Mouse (Mus musculus) hematopoietic stem cell, adult 5-6 weeks (primary cell): Measurements from ENCODE around the gene Csnk1e. TPM values are rescaled to one million over a fixed set of nuclear protein-coding genes. Genes with fewer than 3 reads are reported as not detected.
A peak's percentile ranks its signal among the peaks of the same experiment; 100 is the strongest.

ENCODE experiments used
- ATAC-seq, 2 experiments: fragments of 125-278 bp in 1 of 2; replicated peaks in 1 of 2; 2 replicates each; pipeline ENCODE4 v1.8.0; 2016 to 2017; ENCODE audit warnings: inconsistent platforms in 2 of 2, mild to moderate bottlenecking in 2 of 2, moderate number of reproducible peaks in 2 of 2, low read depth in 1 of 2, moderate TSS enrichment in 1 of 2; ENCODE audit not compliant: low FRiP score in 2 of 2, poor library complexity in 2 of 2, severe bottlenecking in 2 of 2, insufficient read depth in 1 of 2, low TSS enrichment in 1 of 2
- total RNA-seq: library from RNA; stranded (forward); fragments of 172-1452, 232-1000 nt; gene quantifications from 2 replicates; pipeline ENCODE4 v1.2.3, GENCODE M21; 2017

Gene Csnk1e
- total RNA-seq, 1 experiment from 2014 or later = 55.5 TPM

DNA sequence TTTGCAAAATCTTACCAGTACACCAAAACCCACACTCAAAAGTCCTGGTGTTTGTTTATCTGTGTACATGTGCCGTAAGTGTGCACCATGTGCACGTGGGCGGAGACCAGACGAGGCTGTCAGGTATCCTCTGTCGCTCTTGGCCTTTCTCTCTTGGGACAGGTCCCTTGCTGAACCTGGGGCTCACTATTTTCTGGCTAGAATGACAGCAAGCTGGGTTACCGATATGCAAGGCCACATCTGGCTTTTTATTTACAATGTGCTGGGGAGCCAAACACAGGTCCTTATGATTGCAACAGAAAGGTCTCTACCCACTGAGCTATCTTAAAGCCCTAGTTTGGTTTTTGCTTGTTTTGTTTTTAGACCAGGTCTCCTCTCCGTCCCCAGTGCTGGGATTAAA is 67.8 kb downstream of the Csnk1e start:
- no peak for ATAC-seq

DNA sequence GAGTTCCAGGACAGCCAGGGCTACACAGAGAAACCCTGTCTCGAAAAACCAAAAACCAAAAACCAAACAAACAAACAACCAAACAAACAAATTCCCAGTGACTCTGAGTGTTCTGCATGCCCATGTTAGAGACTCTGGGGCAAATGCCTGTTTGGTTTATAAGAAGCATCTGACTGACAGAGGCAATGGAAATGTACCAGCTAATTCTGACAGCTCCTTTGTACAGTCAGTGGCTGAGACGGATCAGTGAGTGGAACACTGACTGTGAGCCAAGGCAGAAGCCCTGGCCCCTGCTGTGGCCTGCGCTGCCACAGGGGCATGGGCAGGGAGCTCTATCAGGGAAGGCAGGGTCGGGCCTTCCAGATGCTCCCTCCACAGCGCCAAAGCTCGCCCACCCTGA is 68.3 kb downstream of the Csnk1e start:
- ATAC-seq = no peak

DNA sequence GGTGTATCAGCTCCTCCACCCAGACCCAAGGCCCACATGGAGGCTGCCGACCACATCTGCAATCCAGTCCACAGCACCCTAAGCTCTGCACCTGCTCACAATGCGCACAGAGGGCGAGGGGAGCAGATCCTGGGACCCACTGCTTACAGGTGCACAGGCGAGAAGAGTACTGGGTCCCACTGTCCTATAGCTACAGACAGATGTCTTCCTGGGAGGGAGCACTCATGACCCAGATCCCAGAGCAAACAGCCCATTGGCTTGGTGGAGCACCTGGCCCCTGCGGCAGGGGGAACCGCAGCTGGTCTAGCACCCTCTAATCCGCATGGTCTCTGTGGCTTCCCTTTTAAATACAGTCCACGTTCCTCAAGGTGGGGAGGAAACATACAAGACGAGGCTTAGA is 73.7 kb downstream of the Csnk1e start:
- ATAC-seq = no peak

DNA sequence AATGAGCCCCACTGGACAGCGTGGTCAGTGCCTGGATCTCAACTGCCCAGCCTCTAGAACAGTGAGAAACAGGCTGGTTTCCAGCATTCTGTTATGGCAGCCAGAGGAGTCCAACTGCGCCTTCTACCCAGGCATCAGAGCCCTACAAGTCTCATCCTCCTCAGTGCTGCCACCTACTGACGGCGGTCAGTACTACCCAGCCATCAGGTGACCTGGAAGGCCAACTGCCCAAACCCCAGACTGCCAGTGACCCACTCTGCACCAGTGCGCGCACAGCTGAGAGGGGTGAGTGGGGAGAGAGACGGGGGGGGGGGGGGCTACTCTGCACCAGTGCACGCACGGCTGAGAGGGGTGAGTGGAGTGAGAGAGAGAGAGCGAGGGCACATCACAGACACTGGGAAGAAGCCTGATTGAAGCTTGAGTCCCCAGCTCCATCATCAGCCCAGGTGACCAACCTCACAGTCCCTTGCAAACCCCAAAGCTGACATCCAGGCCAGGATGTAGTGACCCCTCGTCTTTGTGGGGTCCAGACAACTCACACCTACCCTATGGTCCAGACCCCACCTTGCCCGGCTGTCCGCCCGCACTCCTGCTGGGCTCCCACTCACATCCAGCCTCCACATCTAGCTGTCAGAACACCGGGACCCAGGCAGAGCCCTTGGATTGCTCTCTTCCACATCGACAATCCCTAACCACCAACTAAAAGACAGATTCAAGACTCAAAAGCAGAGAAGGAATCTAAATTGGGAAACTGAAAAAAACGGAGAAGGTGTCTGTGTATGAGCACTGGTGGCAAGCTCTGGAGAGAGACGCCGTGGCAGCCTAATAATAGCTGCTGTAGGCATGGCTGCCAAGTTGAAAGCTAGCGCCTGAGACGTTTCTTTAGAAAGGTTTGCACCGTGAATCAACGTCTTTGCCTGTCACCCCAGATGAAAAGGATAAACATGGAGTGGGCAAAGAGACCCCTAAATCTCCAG is 74.6 kb downstream of the Csnk1e start:
- peak; percentile 82 to 83 for ATAC-seq

DNA sequence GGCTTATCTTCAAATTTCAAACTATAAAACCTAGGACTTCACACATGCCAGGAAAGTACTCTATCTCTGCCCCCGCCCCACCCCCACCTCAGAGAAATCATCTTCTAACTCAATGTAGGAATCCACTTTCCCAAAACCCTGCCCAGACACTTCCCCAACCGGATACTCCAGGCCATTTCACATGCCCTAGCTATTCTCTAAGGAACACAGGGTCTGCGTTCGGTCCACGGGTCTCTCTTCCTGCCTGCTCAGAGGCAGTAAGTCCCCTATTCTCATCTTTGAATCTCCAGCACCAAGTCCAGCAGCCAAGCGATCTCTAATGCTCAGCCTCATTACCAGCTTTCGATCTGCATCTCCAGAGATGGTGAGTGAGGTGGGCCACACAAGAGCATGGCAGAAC is 75.7 kb downstream of the Csnk1e start:
- ATAC-seq = no peak

DNA sequence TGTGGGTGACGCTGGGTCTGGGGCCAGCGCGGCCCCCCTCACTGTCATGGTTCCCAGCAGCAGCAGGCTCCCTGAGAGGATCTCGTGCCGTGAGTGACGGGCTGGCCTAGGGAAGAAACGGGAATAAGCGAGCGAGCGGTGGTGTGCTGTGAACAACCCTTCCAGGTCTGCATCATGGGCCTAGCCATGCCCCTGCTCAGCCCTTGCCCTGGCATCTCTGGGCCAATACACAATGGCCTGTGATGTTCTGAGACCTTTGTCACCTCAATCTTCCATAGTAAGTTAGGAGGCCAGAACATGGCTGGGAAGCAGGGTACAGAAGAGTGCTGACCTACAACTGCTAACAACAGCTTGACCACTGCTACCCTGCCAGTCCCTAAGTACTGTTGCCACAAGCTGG is 76.8 kb downstream of the Csnk1e start:
- no peak for ATAC-seq

DNA sequence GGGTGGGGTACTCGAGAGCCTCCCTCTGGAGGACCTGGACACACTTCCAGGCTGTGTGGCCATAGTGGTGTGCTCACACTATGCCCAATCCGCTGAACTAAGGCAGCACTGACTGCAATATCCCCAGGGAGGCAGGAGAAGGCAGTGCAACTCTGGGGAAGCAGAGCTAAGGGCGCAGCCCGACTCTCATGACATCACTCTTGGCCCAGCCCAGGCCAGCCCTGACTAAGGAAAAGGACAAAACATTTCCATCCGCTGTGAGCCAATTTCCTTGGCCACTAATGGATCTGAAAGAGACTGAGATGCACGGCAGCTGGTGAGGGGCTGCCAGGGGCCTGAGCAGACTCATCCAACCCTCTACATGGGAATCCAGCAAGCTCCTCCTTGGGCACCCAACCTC is 77.7 kb downstream of the Csnk1e start:
- no peak for ATAC-seq

DNA sequence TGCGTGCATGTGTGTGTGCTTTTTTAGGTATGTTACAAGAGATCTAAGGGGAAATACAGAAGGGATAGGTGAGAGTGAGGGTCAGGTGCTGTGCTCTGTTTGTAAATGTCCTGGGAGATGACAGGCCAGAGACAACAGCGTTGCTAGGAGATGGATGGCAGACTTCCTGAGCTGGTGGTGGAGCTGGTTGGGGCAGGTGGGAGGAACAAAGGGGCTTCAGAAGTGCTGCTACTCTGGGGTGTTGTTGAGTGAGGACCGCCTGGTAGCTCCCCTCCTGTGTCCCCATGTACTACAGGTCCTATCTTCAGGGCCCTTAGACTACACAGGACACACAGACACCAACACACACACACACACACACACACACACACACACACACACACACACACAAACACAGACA is 80.6 kb downstream of the Csnk1e start:
- ATAC-seq = no peak

DNA sequence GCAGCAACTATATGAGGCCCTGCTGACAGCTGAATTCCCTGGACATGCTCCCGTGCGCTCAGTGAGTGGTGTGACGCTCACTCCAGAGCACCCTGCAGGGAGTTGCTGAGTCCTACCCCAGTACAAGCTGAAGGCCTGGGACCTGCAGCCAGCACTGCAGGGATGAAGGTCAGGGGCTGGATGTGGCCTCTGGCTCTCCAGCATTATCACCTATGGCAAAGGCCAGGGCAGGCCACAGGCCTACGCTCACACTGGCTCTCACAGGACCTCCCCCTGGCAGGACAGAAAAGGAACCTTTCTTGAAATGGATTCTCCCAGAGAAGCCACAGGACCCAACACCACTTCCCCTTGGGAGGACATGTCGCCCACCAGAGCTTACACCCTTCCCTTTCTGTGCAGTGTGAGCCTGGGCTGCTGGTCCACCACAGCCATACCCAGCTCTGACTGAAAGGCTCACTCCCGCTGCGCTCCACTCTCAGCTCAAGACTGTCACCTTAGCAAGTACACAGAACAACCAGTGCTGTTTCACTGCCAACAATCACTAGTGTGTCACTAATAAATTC is 85.0 kb downstream of the Csnk1e start:
- peak; percentile 27 to 47; a peak in 1 of 4 replicates for ATAC-seq

DNA sequence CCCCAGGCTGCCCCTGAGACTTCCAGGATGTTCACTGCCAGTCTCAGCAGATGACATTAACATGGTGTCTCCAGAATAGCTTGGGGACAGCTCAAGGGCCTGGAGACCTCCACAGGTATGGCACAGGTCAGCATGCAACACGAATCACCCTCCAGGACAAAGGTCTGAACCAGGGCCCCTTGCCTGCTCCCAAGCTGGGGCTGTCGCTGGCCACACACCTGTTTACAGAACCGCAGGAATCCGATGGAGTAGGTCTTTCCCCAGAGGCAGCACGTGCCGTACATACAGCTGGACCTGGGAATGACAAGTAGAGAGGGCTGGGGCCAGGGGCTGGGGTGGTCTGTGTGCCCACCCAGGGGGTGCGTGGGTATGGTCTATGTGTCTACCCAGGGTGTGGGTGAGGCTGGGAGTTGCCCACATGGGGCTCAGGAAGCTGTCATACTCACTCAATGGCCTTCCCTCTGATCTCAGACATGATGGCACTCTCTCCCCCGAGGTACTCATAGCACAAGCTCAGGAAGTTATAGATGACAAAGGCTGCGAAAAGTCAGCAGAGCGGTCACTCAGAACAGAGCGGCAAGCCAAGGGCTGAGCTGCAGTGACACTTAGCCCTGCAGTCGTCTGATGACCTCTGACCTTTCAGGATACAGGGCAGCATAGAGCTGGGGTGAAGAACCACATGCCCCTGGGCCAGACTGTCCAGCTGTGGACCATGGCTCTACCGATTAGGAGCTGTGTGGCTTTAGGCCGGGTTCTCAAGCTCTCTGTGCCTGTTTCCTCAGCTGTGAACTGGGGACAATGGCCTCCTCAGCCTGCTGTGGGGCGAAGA is 85.7 kb downstream of the Csnk1e start:
- no peak for ATAC-seq

DNA sequence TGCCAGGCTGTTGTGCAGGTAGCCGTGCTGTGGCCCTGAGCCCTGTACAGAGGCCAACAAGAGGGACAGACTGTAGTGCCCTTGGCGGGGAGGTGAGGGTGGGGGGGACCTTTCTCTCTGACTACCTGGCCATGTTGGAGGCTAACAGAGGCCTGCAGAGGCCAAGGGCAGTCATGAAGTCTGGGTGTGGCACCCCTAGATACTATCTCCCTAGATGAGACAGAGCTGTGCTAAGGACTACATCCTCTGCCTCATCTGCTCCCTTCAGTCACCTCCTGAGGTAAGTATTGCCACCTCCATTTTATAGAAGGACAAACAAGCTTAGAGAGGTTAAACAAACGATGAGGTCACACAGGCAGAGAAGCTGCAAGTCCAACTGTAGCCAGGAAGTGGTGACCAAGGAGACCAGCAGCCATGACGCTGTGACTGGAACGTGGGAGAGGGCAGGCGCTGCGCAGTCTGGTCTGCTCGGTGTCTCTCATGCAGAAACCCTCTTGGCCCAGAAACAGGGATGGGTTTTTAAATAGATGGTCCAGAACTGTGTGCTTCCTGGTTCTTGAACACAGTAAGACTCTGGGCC is 86.4 kb downstream of the Csnk1e start:
- no peak for ATAC-seq

DNA sequence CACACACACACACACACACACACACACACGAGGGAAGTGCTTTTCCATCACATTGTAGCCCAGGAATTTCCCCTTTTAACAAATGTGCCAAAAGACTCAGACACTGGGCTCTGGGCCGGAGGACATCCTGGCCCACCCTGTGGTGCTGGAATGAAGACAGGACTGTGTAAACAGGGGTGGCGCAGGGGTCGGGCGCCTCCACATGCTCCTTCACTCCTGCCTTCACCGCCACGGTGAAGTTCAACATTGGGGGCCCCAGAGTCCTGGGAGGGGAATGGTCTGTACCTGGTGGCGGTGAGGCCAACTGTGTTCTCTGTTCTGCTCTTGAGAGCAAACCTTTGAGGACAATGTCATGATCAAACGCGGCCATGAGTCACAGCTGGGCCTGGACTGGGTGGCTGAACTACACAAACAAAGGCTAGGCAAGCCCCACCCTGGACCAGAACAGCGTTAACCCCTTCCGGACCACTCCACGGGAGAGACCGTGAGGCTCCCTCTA is 87.0 kb downstream of the Csnk1e start:
- ATAC-seq = no peak

Other genes with a start within 250 kb of the Csnk1e start
- gene Pick1, start 226.4 kb downstream of the Csnk1e start, total RNA-seq = 13.0 and 21.2 TPM in 2 replicates
- gene Gm49486, start 226.2 kb downstream of the Csnk1e start, total RNA-seq = not detected in 2 replicates
- not detected in 2 replicates for gene Slc16a8, start 200.8 kb downstream of the Csnk1e start, total RNA-seq
- gene Baiap2l2, start 170.0 kb downstream of the Csnk1e start, total RNA-seq = 0.13 and 0.79 TPM in 2 replicates
- gene Pla2g6, start 127.2 kb downstream of the Csnk1e start, total RNA-seq = 7.4 and 10.2 TPM in 2 replicates
- 12.3 and 31.4 TPM in 2 replicates for gene Maff, start 108.9 kb downstream of the Csnk1e start, total RNA-seq
- gene Tmem184b, start 52.0 kb downstream of the Csnk1e start, total RNA-seq = 3.5 and 6.5 TPM in 2 replicates
- not detected in 2 replicates for gene Kcnj4, start 49.7 kb upstream of the Csnk1e start, total RNA-seq
- gene Kdelr3, start 60.8 kb upstream of the Csnk1e start, total RNA-seq = not detected in 2 replicates
- gene Ddx17, start 91.2 kb upstream of the Csnk1e start, total RNA-seq = 243 and 272 TPM in 2 replicates
- gene Dmc1, start 149.5 kb upstream of the Csnk1e start, total RNA-seq = 2.4 and 2.8 TPM in 2 replicates
- gene Fam227a, start 203.4 kb upstream of the Csnk1e start, total RNA-seq = 0.44 and 1.7 TPM in 2 replicates
- gene Cby1, start 203.6 kb upstream of the Csnk1e start, total RNA-seq = 33.0 and 75.0 TPM in 2 replicates
- 52.1 and 75.9 TPM in 2 replicates for gene Tomm22, start 215.3 kb upstream of the Csnk1e start, total RNA-seq
- gene Josd1, start 232.4 kb upstream of the Csnk1e start, total RNA-seq = 33.6 and 35.1 TPM in 2 replicates
- 56.9 and 71.1 TPM in 2 replicates for gene Gtpbp1, start 235.3 kb upstream of the Csnk1e start, total RNA-seq